In genomic region chr1:190910836-190911235, GRCm38 (mm10) we compare ENCODE assay signal across 8 mouse cellular contexts. TPM values are rescaled to one million over a fixed set of nuclear protein-coding genes. Genes with fewer than 3 reads are reported as not detected.
DNase-seq lines count a peak whose midpoint lies in the region; ATAC-seq and TF ChIP-seq lines count a peak whose summit lies in the region.

No protein-coding gene starts in this region.

- no peaks in the 10 kb centered on the region for H3K27me3 ChIP-seq in embryonic facial prominence, embryonic 11.5 days (ENCODE audit: control insufficient read depth, insufficient read depth, low read length)
- no peaks in the 10 kb centered on the region for H3K27me3 ChIP-seq in hindbrain, embryonic 15.5 days
- H3K27me3 ChIP-seq in midbrain, postnatal 0 days (ENCODE audit: insufficient read depth, low read length), result no peaks in the 10 kb centered on the region

- no peak for TF ChIP-seq POLR2A in lung, adult 2 months (IDR thresholded peaks at IDR 0.05; ENCODE audit: borderline replicate concordance, extremely low read depth, low read depth, low read length)

- peak overlapping the region; percentile 91 for H3K4me2 ChIP-seq in embryonic facial prominence, embryonic 11.5 days (ENCODE audit: low read depth, low read length)
- H3K4me2 ChIP-seq in hindbrain, embryonic 15.5 days, result peak overlapping the region; percentile 74
- peak overlapping the region; percentile 83 for H3K4me2 ChIP-seq in midbrain, postnatal 0 days (ENCODE audit: low read depth, low read length, poor library complexity, severe bottlenecking)

- peak overlapping the region; percentile 91 for H3K4me3 ChIP-seq in lung, adult 2 months (replicated peaks; ENCODE audit: extremely low read depth, low read depth, low read length)
- peak overlapping the region; percentile 84 for H3K4me3 ChIP-seq in embryonic facial prominence, embryonic 11.5 days (ENCODE audit: low read depth, low read length)
- H3K4me3 ChIP-seq in hindbrain, embryonic 15.5 days, result peak overlapping the region; percentile 75
- H3K4me3 ChIP-seq in midbrain, postnatal 0 days (ENCODE audit: low read depth, low read length), result peak overlapping the region; percentile 92

- H3K27ac ChIP-seq in embryonic facial prominence, embryonic 11.5 days (replicated peaks; ENCODE audit: low read depth, low read length), result no peak overlapping the region
- 0 out of 2 replicates have a peak overlapping the region, but pooled peaks have one; percentile 82 for H3K27ac ChIP-seq in hindbrain, embryonic 15.5 days (replicated peaks)
- 0 out of 2 replicates have a peak overlapping the region, but pooled peaks have one; percentile 81 for H3K27ac ChIP-seq in midbrain, postnatal 0 days (ENCODE audit: low read depth, low read length)

- no peak; the same call in 1 of the 2 replicates for ATAC-seq in embryonic facial prominence, embryonic 11.5 days (replicated peaks; ENCODE audit: insufficient number of reproducible peaks, low FRiP score, low TSS enrichment, low read depth)
- no peak for ATAC-seq in hindbrain, embryonic 15.5 days (ENCODE audit: low FRiP score, low read depth)
- ATAC-seq in midbrain, postnatal 0 days (ENCODE audit: low FRiP score), result peak; percentile 24; the same call in 1 of the 2 replicates
- no peak for ATAC-seq in inflammation-experienced regulatory T-cells, adult 6 months

- no peaks in the 10 kb centered on the region for H3K36me3 ChIP-seq in embryonic facial prominence, embryonic 11.5 days (replicated peaks; ENCODE audit: control insufficient read depth, insufficient read depth, low read depth, low read length)
- no peaks in the 10 kb centered on the region for H3K36me3 ChIP-seq in hindbrain, embryonic 15.5 days
- no peaks in the 10 kb centered on the region for H3K36me3 ChIP-seq in midbrain, postnatal 0 days (ENCODE audit: insufficient read depth, low read length)

- H3K4me1 ChIP-seq in lung, adult 2 months (ENCODE audit: control insufficient read depth, insufficient read depth, low read length), result peaks cover 5% of the 10 kb centered on the region; the same call in 1 of the 2 replicates
- H3K4me1 ChIP-seq in embryonic facial prominence, embryonic 11.5 days (ENCODE audit: control insufficient read depth, insufficient read depth, low read length), result no peaks in the 10 kb centered on the region; the same call in 1 of the 2 replicates
- H3K4me1 ChIP-seq in hindbrain, embryonic 15.5 days (replicated peaks), result peaks cover 31% of the 10 kb centered on the region
- peaks cover 5% of the 10 kb centered on the region; the same call in 1 of the 2 replicates for H3K4me1 ChIP-seq in midbrain, postnatal 0 days (ENCODE audit: insufficient read depth, low read length)

- no peaks in the 10 kb centered on the region for H3K9me3 ChIP-seq in embryonic facial prominence, embryonic 11.5 days (replicated peaks; ENCODE audit: control insufficient read depth, low read length)
- H3K9me3 ChIP-seq in hindbrain, embryonic 15.5 days, result no peaks in the 10 kb centered on the region
- no peaks in the 10 kb centered on the region for H3K9me3 ChIP-seq in midbrain, postnatal 0 days (ENCODE audit: low read length)

- peak overlapping the region; percentile 88 for H3K9ac ChIP-seq in embryonic facial prominence, embryonic 11.5 days (replicated peaks; ENCODE audit: low read length)
- H3K9ac ChIP-seq in hindbrain, embryonic 15.5 days, result peak overlapping the region; percentile 81
- peak overlapping the region; percentile 89 for H3K9ac ChIP-seq in midbrain, postnatal 0 days (replicated peaks; ENCODE audit: low read length, poor library complexity, severe bottlenecking)

- no peak for DNase-seq in lung, adult 2 months
- no peak for DNase-seq in lung, adult 18-20 months
- DNase-seq in embryonic facial prominence, embryonic 11.5 days (ENCODE audit: low spot score), result no peak
- no peak for DNase-seq in midbrain, postnatal 0 days (ENCODE audit: low spot score)
- no peak for DNase-seq in thymus, postnatal 0 days (ENCODE audit: low spot score)
- no peak for DNase-seq in adrenal gland, adult 18-20 months (ENCODE audit: low spot score in 2 of 2)

- 39% methylated on average over 6 of the region's 6 CpGs for WGBS in lung, adult 2 months
- 79% methylated on average over 6 of the region's 6 CpGs for WGBS in embryonic facial prominence, embryonic 11.5 days
- 79% methylated on average over 6 of the region's 6 CpGs for WGBS in hindbrain, embryonic 15.5 days
- WGBS in midbrain, postnatal 0 days, result 70% methylated on average over 6 of the region's 6 CpGs

- no peak for TF ChIP-seq CTCF in lung, adult 2 months (IDR thresholded peaks at IDR 0.05; ENCODE audit: insufficient read depth, low read length)
- no peak for TF ChIP-seq CTCF in midbrain, postnatal 0 days (IDR thresholded peaks at IDR 0.05)

RNA-seq across cellular contexts. Expression of gene Rps6kc1, which starts 0.7 kb away (rescaled TPM):
- polyA plus RNA-seq in lung, adult 2 months (2012; rRNA removed), result 5.7 and 9.7 TPM in 2 replicates
- polyA plus RNA-seq in embryonic facial prominence, embryonic 11.5 days (2014; fragmentation: Nextera tagmentation; extraction: Ambion mirVana), result 15.0 and 17.6 TPM in 2 replicates
- 27.4 and 30.4 TPM in 2 replicates for polyA plus RNA-seq in hindbrain, embryonic 15.5 days (2015; fragmentation: Nextera tagmentation; extraction: Ambion mirVana)
- 44.7 and 47.9 TPM in 2 replicates for total RNA-seq in midbrain, postnatal 0 days (2014; rRNA removed)
- polyA plus RNA-seq in midbrain, postnatal 0 days (2015; fragmentation: Nextera tagmentation; extraction: Ambion mirVana), result 26.9 and 28.6 TPM in 2 replicates
- 1 to 10 TPM; 4.7 to 8.8 (median 8.8) TPM for polyA plus RNA-seq in inflammation-experienced regulatory T-cells, adult 6 months (2017; shearing (Covaris generic))
- polyA plus RNA-seq in thymus, postnatal 0 days (2015; fragmentation: Nextera tagmentation; extraction: Ambion mirVana), result 6.8 and 7.3 TPM in 2 replicates
- 10 to 100 TPM; 18.9 to 20.7 TPM for total RNA-seq in adrenal gland, adult 18-20 months (2021)

RNA-seq across cellular contexts. Expression of gene Angel2, which starts 14.1 kb away (rescaled TPM):
- 19.9 and 22.7 TPM in 2 replicates for polyA plus RNA-seq in lung, adult 2 months (2012; rRNA removed)
- polyA plus RNA-seq in embryonic facial prominence, embryonic 11.5 days (2014; fragmentation: Nextera tagmentation; extraction: Ambion mirVana), result 53.6 and 57.7 TPM in 2 replicates
- 43.9 and 48.6 TPM in 2 replicates for polyA plus RNA-seq in hindbrain, embryonic 15.5 days (2015; fragmentation: Nextera tagmentation; extraction: Ambion mirVana)
- total RNA-seq in midbrain, postnatal 0 days (2014; rRNA removed), result 31.4 and 40.1 TPM in 2 replicates
- 40.4 and 41.6 TPM in 2 replicates for polyA plus RNA-seq in midbrain, postnatal 0 days (2015; fragmentation: Nextera tagmentation; extraction: Ambion mirVana)
- 10 to 100 TPM; 49.9 to 55.6 (median 50.2) TPM for polyA plus RNA-seq in inflammation-experienced regulatory T-cells, adult 6 months (2017; shearing (Covaris generic))
- polyA plus RNA-seq in thymus, postnatal 0 days (2015; fragmentation: Nextera tagmentation; extraction: Ambion mirVana), result 59.4 and 63.9 TPM in 2 replicates
- total RNA-seq in adrenal gland, adult 18-20 months (2021), result 10 to 100 TPM; 44.7 to 47.7 TPM
